Mouse (Mus musculus) midbrain, embryonic 15.5 days (tissue): ENCODE measurements around the gene Pcgf5. TPM values are rescaled to one million over a fixed set of nuclear protein-coding genes. Genes with fewer than 3 reads are reported as not detected.

Source experiments
- ATAC-seq: fragments of 200-750 bp; cut with Nextera tagmentation; replicated peaks from 2 replicates; pipeline ENCODE4 v1.8.0; 2017; ENCODE audit warnings: moderate TSS enrichment
- H3K27ac ChIP-seq: fragments of 300-500 bp; sonication (generic); 2 replicates; pipeline ENCODE4 v1.5.1; 2015; ENCODE audit warnings: mild to moderate bottlenecking, inconsistent platforms
- H3K27me3 ChIP-seq: fragments of 300-500 bp; sonication (generic); replicated peaks from 2 replicates; pipeline ENCODE4 v1.6.1; 2015; ENCODE audit warnings: inconsistent platforms
- H3K36me3 ChIP-seq: fragments of 300-500 bp; sonication (generic); replicated peaks from 2 replicates; pipeline ENCODE4 v1.6.1; 2015; ENCODE audit warnings: inconsistent platforms
- H3K4me1 ChIP-seq: fragments of 300-500 bp; sonication (generic); 2 replicates; pipeline ENCODE4 v1.6.1; 2015; ENCODE audit warnings: inconsistent platforms
- H3K4me2 ChIP-seq: fragments of 300-500 bp; sonication (generic); 2 replicates; pipeline ENCODE4 v1.6.1; 2015; ENCODE audit warnings: inconsistent platforms, mild to moderate bottlenecking, moderate library complexity
- H3K4me3 ChIP-seq: fragments of 300-500 bp; sonication (generic); 2 replicates; pipeline ENCODE4 v1.5.1; 2015; ENCODE audit warnings: mild to moderate bottlenecking, inconsistent platforms
- H3K9ac ChIP-seq: fragments of 300-500 bp; sonication (generic); 2 replicates; pipeline ENCODE4 v1.6.1; 2015; ENCODE audit warnings: mild to moderate bottlenecking, inconsistent platforms
- H3K9me3 ChIP-seq: fragments of 300-500 bp; sonication (generic); 2 replicates; pipeline ENCODE4 v1.6.1; 2016; ENCODE audit warnings: inconsistent platforms
- WGBS: fragments of 180-500 bp; shearing (Covaris S2); methylation state at CpG from one replicate; pipeline ENCODE4 v1.1.7; 2015; ENCODE audit warnings: mixed read lengths; 5-methylcytosine and 5-hydroxymethylcytosine counted together
- polyA plus RNA-seq: library from polyadenylated mRNA; unstranded; fragments of >200 nt; fragmentation: Nextera tagmentation; extraction: Ambion mirVana; gene quantifications from 2 replicates; pipeline ENCODE4 v1.2.1, GENCODE M21; 2015

The Pcgf5 gene
- polyA plus RNA-seq, 1 experiment from 2014 or later, result 8.4 TPM

DNA sequence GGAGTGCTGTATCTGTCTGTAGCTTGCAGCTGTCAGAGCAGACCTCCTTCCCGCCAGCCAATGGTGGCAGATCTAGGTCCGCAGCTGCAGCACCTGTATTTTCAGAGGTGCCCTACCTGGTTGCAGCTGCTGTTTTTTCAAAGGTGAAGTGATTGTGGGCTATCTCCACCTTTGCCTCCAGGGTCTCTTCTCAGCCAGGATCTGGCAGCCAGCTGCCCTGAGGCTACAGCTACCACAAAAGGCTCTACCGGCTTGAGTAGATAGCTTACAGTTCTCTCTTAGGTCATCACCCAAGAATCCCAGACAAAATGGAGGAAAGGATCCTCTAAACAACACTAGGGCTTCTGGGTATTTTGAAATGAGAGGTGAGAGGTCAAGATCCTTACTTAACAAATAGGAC is 50.4 kb downstream of the Pcgf5 start:
- Histone ChIP-seq H3K36me3 (no peaks in the 10 kb centered on the region), H3K4me3 (no peak overlapping the region), H3K9me3 (no peaks in the 10 kb centered on the region), H3K4me2 (no peak overlapping the region), H3K4me1 (no peaks in the 10 kb centered on the region), H3K27ac (no peak overlapping the region), H3K9ac (no peak overlapping the region), H3K27me3 (no peaks in the 10 kb centered on the region)
- 86% methylated on average over 3 of the region's 3 CpGs for WGBS
- ATAC-seq, result no peak

DNA sequence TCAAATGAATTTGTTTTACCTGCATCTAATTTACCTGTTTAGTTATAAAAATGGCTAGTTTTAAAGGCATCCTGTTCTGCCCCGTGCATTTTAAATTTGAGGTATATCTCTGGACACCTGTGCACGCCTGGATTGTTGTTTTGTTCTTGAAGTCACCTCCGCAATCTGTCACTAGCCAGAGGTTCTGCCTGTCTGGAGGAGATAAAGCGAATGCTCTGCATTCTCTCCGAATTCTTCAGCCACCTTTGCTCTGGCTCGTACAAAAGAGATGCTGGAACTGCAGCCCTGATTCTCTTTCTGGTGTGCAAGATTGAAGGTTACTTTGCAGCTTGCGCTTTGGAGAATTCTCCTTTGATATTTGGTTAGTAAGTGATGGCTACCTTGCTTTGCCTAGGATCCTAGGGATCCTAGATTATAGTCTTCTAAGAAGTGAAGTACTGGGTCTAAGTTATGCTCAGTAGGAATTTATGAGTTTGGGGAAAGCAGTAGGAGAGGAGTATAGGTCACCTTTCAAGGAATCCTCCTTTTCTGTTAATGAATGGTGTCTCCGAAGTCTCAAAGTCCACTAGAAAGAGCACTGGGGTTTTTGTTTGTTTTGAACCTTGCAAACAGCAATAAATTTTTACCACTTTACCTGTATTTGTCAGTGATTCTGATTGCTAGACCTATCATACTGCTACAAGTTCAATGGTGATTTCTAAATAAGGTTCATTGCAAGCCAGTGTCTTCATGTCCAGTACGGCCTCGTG is 60.4 kb downstream of the Pcgf5 start:
- 67% methylated on average over 10 of the region's 10 CpGs for WGBS

DNA sequence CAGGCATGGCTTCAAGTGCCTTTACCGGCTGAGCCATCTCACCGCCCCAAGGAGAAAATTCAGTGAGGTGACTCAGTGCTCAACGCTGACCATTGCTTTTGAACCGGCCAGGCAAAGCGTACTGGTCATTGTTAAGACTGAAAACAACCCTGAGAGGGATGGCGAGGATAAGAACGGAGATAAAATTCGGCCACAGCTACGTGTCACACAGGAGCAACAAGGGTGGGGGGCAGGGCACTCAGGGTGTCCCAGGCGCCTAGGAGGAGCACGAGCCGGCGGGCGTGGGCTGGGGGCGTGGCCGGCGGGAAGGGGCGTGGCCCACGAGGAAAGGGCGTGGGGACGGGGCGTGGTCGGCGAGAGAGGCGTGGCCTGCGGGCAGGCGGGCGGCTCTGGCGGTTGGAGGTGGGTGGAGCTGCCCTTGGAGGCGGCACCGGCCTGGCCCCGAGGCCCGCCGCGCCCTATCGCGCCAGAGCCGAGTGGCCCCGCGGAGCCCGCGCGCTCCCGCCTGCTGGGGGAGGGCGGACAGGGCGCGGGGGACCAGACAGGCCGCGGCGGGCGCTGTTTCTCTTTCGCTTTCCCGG is 61.3 kb downstream of the Pcgf5 start:
- no peak overlapping the region for H3K27ac ChIP-seq
- WGBS, result under 1% methylated on average over 49 of the region's 53 CpGs

More for the DNA sequence above, 60.4 kb downstream of the Pcgf5 start:
- Histone ChIP-seq H3K9ac (no peak overlapping the region), H3K27me3 (peaks cover 7% of the 10 kb centered on the region), H3K27ac (no peak overlapping the region), H3K4me2 (peak overlapping the region; percentile 90), H3K4me3 (no peak overlapping the region; the same call in 1 of the 2 replicates), H3K4me1 (peaks cover 15% of the 10 kb centered on the region), H3K9me3 (no peaks in the 10 kb centered on the region), H3K36me3 (no peaks in the 10 kb centered on the region)
- no peak for ATAC-seq

DNA sequence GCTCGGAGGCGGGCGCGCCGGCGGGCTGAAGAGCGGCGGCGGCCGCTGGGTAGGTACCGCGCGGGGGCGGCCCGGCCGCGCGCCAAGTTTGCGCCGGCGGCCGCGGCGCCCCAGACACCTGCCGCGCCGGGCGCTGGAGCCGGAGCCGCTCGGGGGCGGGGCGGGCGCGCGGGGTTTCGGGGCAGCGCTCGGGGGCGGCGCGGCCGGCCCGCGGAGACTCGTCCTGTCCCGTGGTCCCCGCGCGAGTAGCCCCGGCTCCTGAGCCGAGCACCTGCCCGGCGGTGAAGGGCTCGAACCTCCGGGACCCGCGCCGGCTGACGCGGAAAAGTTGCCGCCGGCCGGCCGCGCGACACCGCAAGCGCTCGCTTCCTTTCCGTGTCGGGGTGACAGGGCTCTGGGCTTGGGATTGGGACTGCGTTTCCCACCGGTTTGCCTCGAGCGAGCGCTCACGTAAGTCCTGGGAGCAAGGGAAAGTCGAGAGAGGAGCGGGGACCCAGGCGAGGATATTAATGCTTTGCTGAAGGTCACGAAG is 61.8 kb downstream of the Pcgf5 start:
- peak overlapping the region; percentile 57 for H3K9ac ChIP-seq
- H3K27me3 ChIP-seq, result peaks cover 7% of the 10 kb centered on the region
- peak overlapping the region; percentile 73 for H3K4me3 ChIP-seq
- H3K9me3 ChIP-seq, result no peaks in the 10 kb centered on the region
- H3K4me2 ChIP-seq, result peak overlapping the region; percentile 90
- under 1% methylated on average over 72 of the region's 82 CpGs for WGBS
- peaks cover 15% of the 10 kb centered on the region for H3K4me1 ChIP-seq
- no peaks in the 10 kb centered on the region for H3K36me3 ChIP-seq
- ATAC-seq, result peak; percentile 77; the same call in 1 of the 2 replicates
- H3K27ac ChIP-seq, result no peak overlapping the region

More for the DNA sequence above, 61.3 kb downstream of the Pcgf5 start:
- ATAC-seq, result peak; percentile 95
- peaks cover 15% of the 10 kb centered on the region for H3K4me1 ChIP-seq
- peak overlapping the region; percentile 90 for H3K4me2 ChIP-seq
- H3K4me3 ChIP-seq, result peak overlapping the region; percentile 73
- H3K9ac ChIP-seq, result peak overlapping the region; percentile 57
- no peaks in the 10 kb centered on the region for H3K9me3 ChIP-seq
- peaks cover 7% of the 10 kb centered on the region for H3K27me3 ChIP-seq
- H3K36me3 ChIP-seq, result no peaks in the 10 kb centered on the region

DNA sequence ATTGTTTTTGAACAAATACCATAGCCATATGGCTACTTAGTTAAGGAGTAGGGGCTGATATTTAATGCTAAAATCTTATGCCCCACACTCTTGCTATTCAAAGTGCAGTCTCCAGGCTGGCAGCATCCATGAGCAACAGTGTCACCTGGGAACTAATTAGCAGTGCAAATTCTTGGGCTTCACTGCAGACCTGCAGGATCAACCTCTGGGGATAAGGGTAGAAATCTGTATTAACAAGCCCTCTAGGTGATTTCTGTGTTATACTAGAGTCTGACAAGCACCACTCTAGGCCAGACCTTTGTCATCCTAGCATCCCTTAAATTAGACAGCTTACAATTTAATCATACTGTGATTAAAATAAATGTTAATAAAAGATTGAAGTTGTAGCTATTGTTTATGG is 71.8 kb downstream of the Pcgf5 start:
- no peak overlapping the region for H3K4me2 ChIP-seq
- no peaks in the 10 kb centered on the region for H3K36me3 ChIP-seq
- H3K4me1 ChIP-seq, result no peaks in the 10 kb centered on the region; the same call in 1 of the 2 replicates
- no peaks in the 10 kb centered on the region for H3K27me3 ChIP-seq
- peak; percentile 69 for ATAC-seq
- H3K27ac ChIP-seq, result no peak overlapping the region
- H3K9me3 ChIP-seq, result no peaks in the 10 kb centered on the region
- H3K9ac ChIP-seq, result no peak overlapping the region
- no peak overlapping the region for H3K4me3 ChIP-seq

DNA sequence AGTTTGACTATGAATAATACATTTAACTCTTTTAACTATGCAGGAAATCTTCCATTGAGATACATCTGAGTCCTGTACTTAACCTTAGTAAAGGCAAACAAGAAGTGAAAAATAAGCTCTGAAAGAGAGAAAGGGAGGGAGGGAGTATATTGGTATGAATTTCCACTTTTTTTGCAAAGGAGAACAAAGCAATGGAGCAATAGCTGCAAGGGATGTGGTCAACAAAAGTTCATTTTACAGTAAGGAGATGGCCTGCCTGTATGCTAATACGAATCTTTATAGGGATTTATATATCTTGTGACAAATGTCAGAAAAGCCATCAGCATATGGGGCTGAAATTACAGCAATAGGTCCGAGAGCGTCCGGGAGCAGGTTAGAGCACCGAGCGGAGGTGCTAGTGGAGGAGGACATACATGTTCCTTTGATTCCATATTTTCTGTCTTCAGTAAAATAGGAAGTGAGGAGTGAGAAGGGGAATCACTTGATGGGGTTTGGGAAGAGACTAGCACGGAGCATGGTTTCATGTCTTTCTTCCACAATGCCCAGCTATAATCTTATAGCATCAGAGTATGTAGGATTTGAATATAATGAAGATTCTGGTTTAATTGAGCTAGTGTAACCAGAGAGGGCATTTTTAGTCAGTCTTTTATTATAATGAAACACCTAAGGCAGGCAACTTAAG is 79.2 kb downstream of the Pcgf5 start:
- Histone ChIP-seq H3K4me1 (no peaks in the 10 kb centered on the region), H3K4me2 (no peak overlapping the region), H3K9ac (no peak overlapping the region), H3K27ac (no peak overlapping the region), H3K36me3 (no peaks in the 10 kb centered on the region), H3K9me3 (no peaks in the 10 kb centered on the region), H3K4me3 (no peak overlapping the region), H3K27me3 (no peaks in the 10 kb centered on the region)
- 96% methylated on average over 7 of the region's 7 CpGs for WGBS
- no peak for ATAC-seq

DNA sequence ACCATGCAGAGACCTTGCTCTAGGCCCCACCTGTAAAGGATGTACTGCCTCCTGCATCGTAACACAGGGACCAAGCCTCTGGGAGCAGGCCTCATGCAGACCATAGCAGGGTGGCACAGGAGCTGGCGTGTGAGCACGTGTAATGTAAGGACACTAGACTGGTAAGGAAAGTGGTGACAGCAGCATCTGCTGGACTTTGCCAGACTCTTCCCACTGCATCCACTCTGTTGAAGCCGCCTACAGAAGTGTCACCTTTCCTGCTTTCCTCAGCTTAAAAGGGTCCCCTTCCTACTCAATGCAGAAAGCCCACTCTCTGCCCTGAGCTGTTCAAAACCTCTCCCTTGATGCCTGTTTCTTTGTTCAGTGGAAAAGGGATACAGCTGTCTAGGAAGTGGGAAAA is 80.0 kb downstream of the Pcgf5 start:
- H3K4me1 ChIP-seq, result no peaks in the 10 kb centered on the region
- no peak for ATAC-seq
- no peak overlapping the region for H3K4me2 ChIP-seq
- no peaks in the 10 kb centered on the region for H3K36me3 ChIP-seq
- 95% methylated on average over 4 of the region's 4 CpGs for WGBS
- H3K4me3 ChIP-seq, result no peak overlapping the region
- no peak overlapping the region for H3K9ac ChIP-seq
- no peaks in the 10 kb centered on the region for H3K27me3 ChIP-seq
- H3K9me3 ChIP-seq, result no peaks in the 10 kb centered on the region
- H3K27ac ChIP-seq, result no peak overlapping the region

DNA sequence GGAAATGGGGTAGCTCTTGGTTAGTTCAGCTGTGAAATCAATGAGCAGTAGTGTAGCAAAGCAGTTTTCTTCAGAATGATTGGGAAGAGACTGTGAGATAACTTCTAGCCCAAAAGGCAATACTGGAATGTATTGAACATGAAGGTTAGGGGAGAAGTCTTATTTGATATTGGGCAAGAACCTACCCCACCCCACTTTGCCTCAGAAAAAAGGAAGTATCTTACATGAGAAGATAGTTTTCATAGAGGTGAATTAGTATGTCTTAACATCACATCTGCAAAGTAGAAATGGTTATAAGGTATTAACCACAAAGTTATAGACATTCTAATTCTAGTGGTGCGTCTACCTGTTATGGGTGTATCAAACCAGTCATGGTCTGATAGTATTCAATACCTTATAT is 81.2 kb downstream of the Pcgf5 start:
- Histone ChIP-seq H3K4me1 (no peaks in the 10 kb centered on the region), H3K27me3 (no peaks in the 10 kb centered on the region), H3K9me3 (no peaks in the 10 kb centered on the region), H3K27ac (no peak overlapping the region), H3K36me3 (no peaks in the 10 kb centered on the region), H3K9ac (no peak overlapping the region), H3K4me3 (no peak overlapping the region), H3K4me2 (no peak overlapping the region)
- 96% methylated on average over 1 of the region's 1 CpGs for WGBS
- ATAC-seq, result no peak

DNA sequence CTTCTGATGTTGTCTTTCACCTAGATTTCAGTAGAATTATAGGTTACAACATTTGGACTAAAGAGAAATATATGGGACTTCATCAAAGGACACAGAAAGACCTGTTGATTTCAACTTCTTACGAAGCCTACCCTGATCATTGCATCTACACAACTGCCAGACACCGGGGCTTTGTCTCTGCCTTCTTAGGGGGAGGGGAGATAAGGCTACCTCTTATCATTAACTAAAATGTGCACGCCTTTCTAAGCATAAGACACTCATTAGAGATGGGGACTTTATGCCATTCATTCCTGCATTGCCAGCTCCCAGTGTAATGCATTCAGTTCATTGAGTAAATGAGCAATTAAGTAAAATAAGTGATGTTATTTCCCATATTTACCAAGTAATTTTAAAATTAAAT is 85.1 kb downstream of the Pcgf5 start:
- no peaks in the 10 kb centered on the region for H3K4me1 ChIP-seq
- H3K4me2 ChIP-seq, result no peak overlapping the region
- no peaks in the 10 kb centered on the region for H3K27me3 ChIP-seq
- H3K4me3 ChIP-seq, result no peak overlapping the region
- no peak for ATAC-seq
- WGBS, result 85% methylated on average over 3 of the region's 3 CpGs
- H3K27ac ChIP-seq, result no peak overlapping the region
- no peaks in the 10 kb centered on the region for H3K9me3 ChIP-seq
- H3K9ac ChIP-seq, result no peak overlapping the region
- no peaks in the 10 kb centered on the region for H3K36me3 ChIP-seq

DNA sequence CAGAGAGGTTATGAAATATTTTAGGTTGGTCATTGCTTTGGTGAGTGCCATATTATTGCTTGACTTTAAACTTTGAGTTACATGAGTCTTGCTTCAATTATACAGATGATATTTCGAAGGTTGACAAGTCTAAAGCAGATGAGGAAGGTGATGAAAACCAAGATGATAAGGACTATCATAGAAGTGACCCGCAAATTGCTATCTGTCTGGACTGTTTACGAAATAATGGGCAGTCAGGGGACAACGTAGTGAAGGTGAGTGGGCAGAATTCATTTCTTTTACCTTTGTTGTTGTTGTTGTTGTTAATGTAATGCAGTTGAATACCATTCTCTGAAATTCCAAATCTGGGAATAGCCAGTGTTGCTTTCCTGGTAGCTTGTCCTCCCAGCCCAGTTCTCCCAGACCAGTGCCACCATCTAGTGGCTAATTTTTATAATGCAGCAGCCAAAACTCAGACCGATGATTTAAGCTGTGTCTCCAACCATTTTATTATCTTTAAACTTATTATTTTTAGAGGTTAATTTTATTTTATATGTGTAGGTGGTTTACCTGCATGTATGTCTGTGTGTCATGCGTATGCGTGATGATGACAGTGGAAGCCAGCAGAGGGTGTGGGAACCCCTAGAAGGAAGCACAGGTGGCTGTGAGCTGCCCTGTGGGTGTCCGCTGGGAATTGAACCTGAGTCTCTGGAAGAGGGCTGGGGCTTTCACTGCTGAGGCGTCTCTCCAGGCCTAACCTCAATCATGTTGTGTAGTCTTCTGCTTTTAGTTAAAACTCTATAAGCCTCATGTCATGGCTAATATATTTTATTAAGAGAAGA is 92.0 kb downstream of the Pcgf5 start:
- no peak overlapping the region for H3K4me3 ChIP-seq
- H3K27me3 ChIP-seq, result no peaks in the 10 kb centered on the region
- H3K9me3 ChIP-seq, result no peaks in the 10 kb centered on the region
- no peak overlapping the region for H3K9ac ChIP-seq
- no peak overlapping the region for H3K27ac ChIP-seq
- 56% methylated on average over 9 of the region's 9 CpGs for WGBS
- ATAC-seq, result peak; percentile 79
- no peaks in the 10 kb centered on the region for H3K36me3 ChIP-seq
- no peak overlapping the region for H3K4me2 ChIP-seq
- H3K4me1 ChIP-seq, result no peaks in the 10 kb centered on the region

DNA sequence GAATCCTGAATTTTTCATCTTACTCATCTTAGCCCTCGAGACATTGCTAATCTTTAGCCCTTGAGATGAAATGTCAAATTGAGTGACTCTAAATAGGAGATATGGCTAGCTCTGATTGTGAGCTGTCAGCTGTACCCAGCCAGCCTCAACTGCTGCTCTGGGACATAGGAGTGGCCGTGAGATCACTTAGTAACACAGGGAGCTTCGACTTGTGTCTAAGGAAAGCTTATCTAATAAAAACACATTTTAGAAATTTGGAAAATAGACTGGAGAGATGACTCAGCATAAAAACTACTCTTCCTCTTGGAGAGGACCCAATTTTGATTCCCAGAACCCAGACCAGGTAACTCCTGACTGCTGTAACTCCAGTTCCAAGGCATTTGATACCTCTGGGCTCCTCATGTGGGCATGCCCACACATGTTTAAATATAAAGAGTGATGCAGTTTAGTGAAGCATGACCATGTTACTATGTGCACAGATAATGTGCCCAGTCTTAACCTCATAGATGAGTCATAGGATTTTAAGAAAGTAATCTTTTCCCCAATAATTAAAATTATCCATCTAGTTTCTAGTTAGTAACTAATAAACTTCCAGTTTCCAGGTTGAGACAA is 103.0 kb downstream of the Pcgf5 start:
- no peaks in the 10 kb centered on the region for H3K9me3 ChIP-seq
- no peak overlapping the region for H3K4me2 ChIP-seq
- H3K4me1 ChIP-seq, result no peaks in the 10 kb centered on the region
- H3K27ac ChIP-seq, result no peak overlapping the region
- H3K27me3 ChIP-seq, result no peaks in the 10 kb centered on the region
- no peaks in the 10 kb centered on the region for H3K36me3 ChIP-seq
- no peak overlapping the region for H3K9ac ChIP-seq
- ATAC-seq, result no peak
- whole genome bisulfite sequencing, result 93% methylated on average over 3 of the region's 3 CpGs
- no peak overlapping the region for H3K4me3 ChIP-seq
